Mouse (Mus musculus) liver, embryonic 14.5 days (tissue): Measurements from ENCODE around the gene Chmp2b.

Experiments
- CTCF ChIP-seq: IDR thresholded peaks from 2 replicates; pipeline ENCODE4 v1.5.1; 2016; ENCODE audit warnings: antibody characterized with exemption, low read depth, control low read depth
- EP300 ChIP-seq: IDR thresholded peaks from 2 replicates; pipeline ENCODE4 v1.6.1; 2016; ENCODE audit warnings: antibody characterized with exemption, low read depth

DNA sequence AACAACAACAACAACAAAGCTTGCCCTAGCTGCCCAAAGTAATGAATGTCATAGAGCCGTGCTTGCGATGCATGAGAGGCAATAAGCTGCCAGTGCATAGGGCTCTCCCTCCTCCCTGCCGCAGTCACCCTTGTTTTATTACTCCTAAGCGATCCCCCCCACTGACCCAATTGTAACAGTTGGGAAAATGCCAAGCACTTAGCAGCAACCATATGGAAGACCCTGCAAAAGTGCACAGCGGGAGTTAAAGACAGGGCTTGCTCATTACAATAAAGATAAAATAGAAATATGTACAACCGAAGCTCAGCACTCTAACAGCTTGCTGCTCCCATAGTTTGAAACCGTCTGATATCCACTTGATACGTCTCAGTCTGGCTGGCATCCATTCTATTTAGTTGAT, 1.8 kb upstream of the Chmp2b start:
- no peak for TF ChIP-seq CTCF
- TF ChIP-seq EP300, result no peak
